Mouse (Mus musculus) forebrain, embryonic 13.5 days (tissue): Measurements from ENCODE around the gene Pirb. TPM values are rescaled to one million over a fixed set of nuclear protein-coding genes. Genes with fewer than 3 reads are reported as not detected.

Source experiments
- ATAC-seq: fragments of 200-750 bp; cut with Nextera tagmentation; 2 replicates; pipeline ENCODE4 v1.8.0; 2017
- H3K27ac ChIP-seq: fragments of 300-500 bp; sonication (generic); 2 replicates; pipeline ENCODE4 v1.5.1; 2015; ENCODE audit warnings: inconsistent platforms, mild to moderate bottlenecking, moderate library complexity
- H3K27me3 ChIP-seq: fragments of 300-500 bp; sonication (generic); 2 replicates; pipeline ENCODE4 v1.6.1; 2015; ENCODE audit warnings: mild to moderate bottlenecking, inconsistent platforms
- H3K36me3 ChIP-seq: fragments of 300-500 bp; sonication (generic); 2 replicates; pipeline ENCODE4 v1.6.1; 2015; ENCODE audit warnings: mild to moderate bottlenecking, inconsistent platforms; ENCODE audit not compliant: poor library complexity, severe bottlenecking
- H3K4me1 ChIP-seq: fragments of 300-500 bp; sonication (generic); 2 replicates; pipeline ENCODE4 v1.6.1; 2015; ENCODE audit warnings: inconsistent platforms
- H3K4me2 ChIP-seq: fragments of 300-500 bp; sonication (generic); 2 replicates; pipeline ENCODE4 v1.6.1; 2015; ENCODE audit warnings: inconsistent platforms, mild to moderate bottlenecking, moderate library complexity
- H3K4me3 ChIP-seq: fragments of 300-500 bp; sonication (generic); 2 replicates; pipeline ENCODE4 v1.5.1; 2015; ENCODE audit warnings: mild to moderate bottlenecking, inconsistent platforms
- H3K9ac ChIP-seq: fragments of 300-500 bp; sonication (generic); 2 replicates; pipeline ENCODE4 v1.6.1; 2015; ENCODE audit warnings: mild to moderate bottlenecking, inconsistent platforms
- H3K9me3 ChIP-seq: fragments of 300-500 bp; sonication (generic); replicated peaks from 2 replicates; pipeline ENCODE4 v1.6.1; 2016; ENCODE audit warnings: inconsistent platforms
- WGBS: fragments of 180-500 bp; shearing (Covaris S2); methylation state at CpG from one replicate; pipeline ENCODE4 v1.1.7; 2015; 5-methylcytosine and 5-hydroxymethylcytosine counted together
- polyA plus RNA-seq: library from polyadenylated mRNA; unstranded; fragments of >200 nt; fragmentation: Nextera tagmentation; extraction: Ambion mirVana; gene quantifications from 2 replicates; pipeline ENCODE4 v1.2.1, GENCODE M21; 2015

The Pirb gene
- polyA plus RNA-seq, 1 experiment from 2014 or later = 0.19 TPM

GRCm38 (mm10) chr7:3685400-3686187 is 34.6 kb downstream of the Pirb start:
- no peaks in the 10 kb centered on the region for H3K27me3 ChIP-seq
- peaks cover 8% of the 10 kb centered on the region for H3K4me1 ChIP-seq
- no peak for ATAC-seq
- H3K9me3 ChIP-seq = no peaks in the 10 kb centered on the region
- no peak overlapping the region for H3K4me3 ChIP-seq
- peak overlapping the region; percentile 75 for H3K27ac ChIP-seq
- H3K4me2 ChIP-seq = no peak overlapping the region
- H3K36me3 ChIP-seq = peaks cover 39% of the 10 kb centered on the region
- H3K9ac ChIP-seq = no peak overlapping the region
- 90% methylated on average over 31 of the region's 31 CpGs for WGBS

- Histone ChIP-seq H3K4me3 (no peak overlapping the region), H3K9ac (no peak overlapping the region), H3K36me3 (peaks cover 44% of the 10 kb centered on the region), H3K27ac (peak overlapping the region; percentile 75), H3K9me3 (no peaks in the 10 kb centered on the region), H3K4me1 (peaks cover 8% of the 10 kb centered on the region), H3K27me3 (no peaks in the 10 kb centered on the region), H3K4me2 (no peak overlapping the region)
- peak; percentile 15; the same call in 1 of the 2 replicates for ATAC-seq
- WGBS = 78% methylated on average over 8 of the region's 8 CpGs
Observed at GRCm38 (mm10) chr7:3684698-3685097, 35.5 kb downstream of the Pirb start.

- H3K4me3 ChIP-seq = no peak overlapping the region
- H3K4me1 ChIP-seq = peaks cover 8% of the 10 kb centered on the region
- no peak overlapping the region for H3K9ac ChIP-seq
- H3K27me3 ChIP-seq = no peaks in the 10 kb centered on the region
- H3K9me3 ChIP-seq = no peaks in the 10 kb centered on the region
- H3K36me3 ChIP-seq = peaks cover 44% of the 10 kb centered on the region
- peak overlapping the region; percentile 75 for H3K27ac ChIP-seq
- 58% methylated on average over 10 of the region's 10 CpGs for WGBS
- H3K4me2 ChIP-seq = no peak overlapping the region
- peak; percentile 69 for ATAC-seq
Observed at GRCm38 (mm10) chr7:3683908-3684550, 36.2 kb downstream of the Pirb start.

- H3K9ac ChIP-seq = no peak within 1 kb of the TSS
- 45% methylated on average over 9 of the region's 9 CpGs for WGBS
- H3K27ac ChIP-seq = no peak within 1 kb of the TSS
- no peaks in the 10 kb centered on the region for H3K9me3 ChIP-seq
- no peaks in the 10 kb centered on the region for H3K4me1 ChIP-seq
- no peaks in the 10 kb centered on the region for H3K27me3 ChIP-seq
- no peak within 1 kb of the TSS for H3K4me3 ChIP-seq
- no peak for ATAC-seq
- H3K36me3 ChIP-seq = peaks cover 13% of the 10 kb centered on the region; the same call in 1 of the 2 replicates
- H3K4me2 ChIP-seq = no peak within 1 kb of the TSS
Observed at GRCm38 (mm10) chr7:3677342-3677741, 42.8 kb downstream of the Pirb start, which contains the start of gene Tmc4. Gene Tmc4 (minus strand): TSS chr7:3677553.

GRCm38 (mm10) chr7:3676371-3676770 is 43.8 kb downstream of the Pirb start:
- no peak overlapping the region for H3K4me2 ChIP-seq
- ATAC-seq = no peak
- no peak overlapping the region for H3K9ac ChIP-seq
- H3K36me3 ChIP-seq = peaks cover 10% of the 10 kb centered on the region; the same call in 1 of the 2 replicates
- no peaks in the 10 kb centered on the region for H3K4me1 ChIP-seq
- no peak overlapping the region for H3K27ac ChIP-seq
- WGBS = 86% methylated on average over 12 of the region's 12 CpGs
- no peaks in the 10 kb centered on the region for H3K9me3 ChIP-seq
- no peak overlapping the region for H3K4me3 ChIP-seq
- no peaks in the 10 kb centered on the region for H3K27me3 ChIP-seq

GRCm38 (mm10) chr7:3675228-3675548 is 45.0 kb downstream of the Pirb start:
- Histone ChIP-seq H3K27ac (no peak overlapping the region), H3K27me3 (no peaks in the 10 kb centered on the region), H3K4me1 (no peaks in the 10 kb centered on the region), H3K4me2 (no peak overlapping the region), H3K9me3 (no peaks in the 10 kb centered on the region), H3K36me3 (peaks cover 6% of the 10 kb centered on the region; the same call in 1 of the 2 replicates), H3K9ac (no peak overlapping the region), H3K4me3 (no peak overlapping the region)
- WGBS = 81% methylated on average over 3 of the region's 3 CpGs
- no peak for ATAC-seq

GRCm38 (mm10) chr7:3674507-3675227 is 45.5 kb downstream of the Pirb start:
- peak; percentile 90 for ATAC-seq
- peaks cover 5% of the 10 kb centered on the region; the same call in 1 of the 2 replicates for H3K36me3 ChIP-seq
- 72% methylated on average over 10 of the region's 10 CpGs for WGBS
- H3K4me1 ChIP-seq = no peaks in the 10 kb centered on the region
- H3K27me3 ChIP-seq = no peaks in the 10 kb centered on the region
- no peak overlapping the region for H3K4me2 ChIP-seq
- H3K9me3 ChIP-seq = no peaks in the 10 kb centered on the region
- H3K9ac ChIP-seq = no peak overlapping the region
- no peak overlapping the region for H3K27ac ChIP-seq
- H3K4me3 ChIP-seq = no peak overlapping the region

GRCm38 (mm10) chr7:3666921-3667391 is 53.2 kb downstream of the Pirb start:
- H3K27me3 ChIP-seq = no peaks in the 10 kb centered on the region
- no peak overlapping the region for H3K27ac ChIP-seq
- ATAC-seq = no peak
- 16% methylated on average over 14 of the region's 14 CpGs for WGBS
- H3K4me3 ChIP-seq = no peak overlapping the region
- H3K4me1 ChIP-seq = peaks cover 23% of the 10 kb centered on the region
- H3K9me3 ChIP-seq = no peaks in the 10 kb centered on the region
- H3K36me3 ChIP-seq = peaks cover 17% of the 10 kb centered on the region
- H3K9ac ChIP-seq = no peak overlapping the region
- no peak overlapping the region for H3K4me2 ChIP-seq

- no peaks in the 10 kb centered on the region for H3K9me3 ChIP-seq
- peak within 1 kb of the TSS; percentile 64 for H3K27ac ChIP-seq
- H3K4me2 ChIP-seq = peak within 1 kb of the TSS; percentile 66
- H3K36me3 ChIP-seq = peaks cover 30% of the 10 kb centered on the region
- H3K4me3 ChIP-seq = peak within 1 kb of the TSS; percentile 61
- 4% methylated on average over 45 of the region's 45 CpGs for WGBS
- H3K9ac ChIP-seq = peak within 1 kb of the TSS; percentile 74
- peaks cover 23% of the 10 kb centered on the region for H3K4me1 ChIP-seq
- ATAC-seq = peak; percentile 99
- no peaks in the 10 kb centered on the region for H3K27me3 ChIP-seq
Observed at GRCm38 (mm10) chr7:3665215-3666114, 54.7 kb downstream of the Pirb start, which contains the start of gene Leng1. Gene Leng1 (minus strand): TSS chr7:3665840.

- H3K4me3 ChIP-seq = peak overlapping the region; percentile 61
- H3K27me3 ChIP-seq = no peaks in the 10 kb centered on the region
- H3K9me3 ChIP-seq = no peaks in the 10 kb centered on the region
- H3K4me2 ChIP-seq = peak overlapping the region; percentile 66
- H3K9ac ChIP-seq = peak overlapping the region; percentile 74
- peak overlapping the region; percentile 55 for H3K27ac ChIP-seq
- peak; percentile 7 for ATAC-seq
- peaks cover 38% of the 10 kb centered on the region for H3K36me3 ChIP-seq
- H3K4me1 ChIP-seq = peaks cover 23% of the 10 kb centered on the region
- 31% methylated on average over 15 of the region's 15 CpGs for WGBS
Observed at GRCm38 (mm10) chr7:3664524-3665214, 55.5 kb downstream of the Pirb start.
